Mouse (Mus musculus) liver (tissue): ENCODE data around the gene Tmem119.

Experiments used
- DNase-seq: peaks from one replicate; pipeline ENCODE4 v3.0.0-alpha.2; 2020; ENCODE audit warnings: mixed read lengths

Tmem119 gene

DNA sequence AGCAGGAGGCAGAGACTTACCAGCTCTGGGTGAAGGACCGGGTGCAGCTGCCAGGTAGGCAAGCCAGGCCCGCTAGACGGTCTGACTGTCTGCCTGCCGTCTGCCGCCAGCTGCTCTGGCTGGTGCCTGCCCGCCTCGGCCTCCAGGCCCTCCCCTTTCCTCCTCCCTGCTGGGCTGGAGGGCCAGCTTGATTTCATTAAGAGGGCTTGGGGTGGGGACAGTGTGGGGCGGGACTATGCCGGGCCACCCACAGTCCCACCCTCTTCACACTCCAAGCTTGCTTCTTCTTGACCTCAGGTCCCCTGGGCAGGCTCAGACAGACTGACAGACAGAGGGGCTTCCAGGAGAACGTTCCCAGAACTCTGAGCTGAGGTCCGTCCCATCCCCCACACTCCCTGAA, at the start of gene Tmem119:
Gene Tmem119 (minus strand): TSS at position 237 of the 400 bp plus-strand sequence.
- peak; percentile 64 for DNase-seq

DNA sequence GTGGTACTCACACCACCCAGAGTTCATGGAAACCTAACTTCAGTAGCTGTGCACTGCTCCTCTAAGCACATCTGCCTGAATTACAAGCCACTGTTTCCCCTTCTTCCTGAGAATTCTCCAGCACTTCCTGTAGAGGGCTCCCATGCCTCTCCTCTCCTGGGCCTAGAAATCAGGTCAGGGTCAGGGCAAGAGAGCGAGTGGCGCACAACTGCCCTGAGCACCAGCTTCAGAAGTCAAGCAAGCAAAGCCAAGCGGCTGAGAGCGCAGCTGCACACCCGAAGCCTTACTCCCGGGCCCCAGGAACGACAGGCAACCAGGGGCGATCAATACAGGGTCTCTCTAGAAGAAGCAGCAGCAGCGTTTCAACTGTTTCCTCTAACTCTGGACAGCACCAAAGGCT, 47.3 kb upstream of the Tmem119 start:
- DNase-seq = no peak

DNA sequence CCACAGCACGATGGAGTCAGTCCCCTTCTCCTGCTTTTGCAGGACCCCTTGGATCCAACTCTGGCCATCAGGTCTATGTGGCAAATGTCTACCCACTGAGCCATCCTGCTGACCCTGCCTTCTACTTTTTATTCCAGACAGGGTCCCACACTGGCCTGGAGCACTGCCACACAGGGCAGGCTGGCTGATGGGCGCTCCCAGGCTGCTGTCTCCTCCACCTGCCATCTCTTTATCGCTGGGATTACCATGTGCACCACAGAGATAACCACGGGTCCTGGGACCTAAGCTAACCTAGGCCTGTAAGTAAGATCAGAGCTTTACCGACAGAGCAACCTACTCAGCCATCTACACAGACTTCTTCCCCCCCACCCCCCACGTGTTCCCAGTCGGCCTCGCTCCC, 46.3 kb upstream of the Tmem119 start:
- peak; percentile 81 for DNase-seq

DNA sequence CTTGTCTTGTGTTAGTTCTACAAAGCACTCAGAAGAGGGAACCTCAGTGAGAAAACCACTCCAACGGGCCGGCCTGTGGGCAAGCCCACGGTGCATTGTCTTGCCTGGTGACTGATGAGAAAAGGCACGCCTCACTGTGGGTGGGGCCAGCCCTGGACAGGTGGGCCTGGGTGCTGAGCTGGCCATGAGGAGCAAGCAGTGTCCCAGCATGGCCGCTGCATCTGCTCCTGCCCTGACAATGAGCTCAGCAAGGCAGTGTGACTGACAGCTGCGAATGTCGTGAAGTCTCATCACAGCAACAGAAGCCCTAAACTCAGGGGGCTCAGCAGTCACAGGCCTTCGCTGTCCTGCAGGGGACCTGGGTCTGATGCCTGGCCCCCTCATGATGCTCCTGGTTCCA, 45.3 kb upstream of the Tmem119 start:
- DNase-seq = no peak

DNA sequence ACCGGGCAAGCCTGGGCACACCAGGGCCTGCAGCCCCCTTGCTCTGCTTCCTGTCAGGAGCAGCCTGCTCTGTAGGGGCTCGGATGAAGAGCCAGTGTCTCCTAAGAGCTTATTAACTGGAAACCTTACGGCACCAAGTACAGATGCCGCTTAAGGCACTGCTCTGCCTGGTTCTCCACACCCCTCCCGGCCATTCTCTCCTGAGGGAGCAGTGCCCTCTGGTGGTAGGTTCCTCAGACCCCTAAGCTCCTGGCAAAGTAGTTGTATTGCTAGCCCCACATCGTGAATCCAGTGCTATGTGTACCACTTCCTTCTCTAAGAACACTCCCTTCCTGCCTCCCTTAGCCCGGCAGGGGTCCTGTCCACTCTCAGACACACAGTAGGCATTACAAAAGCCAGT, 44.4 kb upstream of the Tmem119 start:
- DNase-seq = peak; percentile 73

DNA sequence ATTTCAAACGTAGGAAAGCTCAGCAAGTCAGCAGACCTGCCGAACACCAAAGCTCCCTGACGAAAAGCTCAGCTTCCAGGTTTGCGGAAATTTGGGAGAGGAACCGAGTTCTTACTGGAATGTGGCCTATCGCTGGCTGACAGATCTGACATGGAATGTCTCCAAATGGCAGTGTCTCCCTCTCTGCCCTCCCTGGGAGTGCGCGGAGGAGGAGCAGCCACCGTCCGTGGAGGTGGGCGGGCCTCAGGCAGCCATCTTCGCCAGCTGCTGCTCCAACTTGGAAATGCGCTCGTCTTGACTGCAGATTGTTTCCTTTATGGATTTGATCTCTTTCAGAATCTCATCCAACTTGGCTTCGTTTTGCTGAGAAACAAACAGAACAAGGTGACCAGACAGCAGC, 43.8 kb upstream of the Tmem119 start:
- no peak for DNase-seq

DNA sequence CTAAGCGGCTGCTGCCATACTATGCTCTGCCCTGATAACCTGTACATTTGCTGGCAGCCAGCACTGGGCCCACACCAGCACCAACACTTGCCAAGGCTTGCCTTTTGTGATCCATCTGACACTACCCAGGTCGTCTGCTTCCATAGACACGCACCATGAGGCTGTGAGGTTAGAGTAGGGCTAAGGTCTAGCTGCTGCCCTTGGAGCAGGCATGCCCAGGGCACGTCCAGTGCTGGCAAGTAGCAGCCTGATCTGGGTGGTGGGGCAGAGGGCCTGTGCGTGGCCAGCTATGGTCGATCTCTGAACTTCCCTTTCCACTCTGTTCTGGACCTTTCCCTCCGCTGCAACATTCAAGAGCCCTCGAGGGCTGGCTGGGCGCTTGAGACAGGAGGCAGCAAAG, 42.6 kb upstream of the Tmem119 start:
- DNase-seq = no peak

DNA sequence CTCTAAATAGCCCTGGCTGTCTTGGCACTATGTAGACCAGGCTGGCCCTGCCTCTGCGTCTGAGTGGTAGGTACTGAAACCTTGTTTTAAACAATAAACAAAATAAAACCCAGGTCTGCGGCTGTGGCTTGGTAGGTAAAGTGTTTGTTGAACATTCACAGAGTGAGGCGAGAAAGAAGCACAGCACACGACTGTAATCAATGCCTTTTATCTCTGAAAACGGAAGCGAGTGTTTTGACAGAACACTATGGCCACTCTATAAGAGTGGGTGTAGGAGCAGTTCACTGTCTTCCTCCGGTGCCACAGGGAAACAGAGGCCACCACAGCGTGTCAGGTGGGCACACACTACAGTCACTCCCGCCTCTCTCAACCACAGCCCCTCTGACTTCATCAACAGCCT, 41.9 kb upstream of the Tmem119 start:
- DNase-seq = no peak

DNA sequence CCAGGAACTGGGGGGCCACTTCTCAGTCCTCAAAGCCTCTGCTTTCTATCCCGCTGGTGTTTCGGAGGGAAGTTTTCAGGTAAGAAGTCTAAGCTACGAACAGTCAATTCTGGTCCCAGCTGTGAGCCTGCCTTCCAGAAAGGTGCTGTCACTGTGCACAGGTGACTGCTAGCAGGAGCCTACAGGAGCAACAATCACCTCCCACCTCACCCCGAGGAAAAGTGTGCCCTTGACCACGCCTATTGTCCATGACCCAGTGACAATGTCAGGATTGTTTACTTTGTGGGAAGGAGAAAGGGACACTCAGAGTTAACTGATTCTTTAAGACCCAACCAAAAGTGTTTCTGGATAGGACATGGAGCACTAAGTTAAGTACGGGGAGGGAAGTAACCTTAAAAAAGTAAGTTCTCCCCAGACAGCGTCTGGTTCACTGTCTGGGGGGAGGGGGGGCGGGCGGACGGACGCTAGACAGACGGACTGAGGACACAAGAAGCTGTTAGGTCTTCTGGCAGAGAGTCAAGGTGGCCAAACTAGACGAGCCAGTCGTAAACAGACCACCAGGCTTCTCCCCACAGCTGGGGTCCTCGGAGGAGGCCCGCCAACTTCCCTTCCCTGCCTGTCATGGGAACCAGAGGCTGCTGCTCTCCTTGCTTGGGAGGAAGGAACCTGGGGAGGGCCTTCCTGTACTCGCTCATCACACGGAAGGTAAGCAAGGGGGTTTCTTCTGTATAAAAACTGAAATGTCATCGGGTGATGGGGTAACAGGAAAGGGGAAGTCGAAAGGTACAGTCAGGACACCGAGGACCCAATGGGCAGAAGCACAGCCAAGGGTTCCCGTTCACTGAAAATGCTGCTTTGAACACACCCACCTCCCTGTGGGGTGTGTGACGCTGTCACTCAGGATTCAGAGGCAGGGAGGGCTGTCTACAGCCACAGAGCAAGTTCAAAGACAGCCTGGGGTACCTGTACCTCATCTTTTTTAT, 41.2 kb upstream of the Tmem119 start:
- no peak for DNase-seq

DNA sequence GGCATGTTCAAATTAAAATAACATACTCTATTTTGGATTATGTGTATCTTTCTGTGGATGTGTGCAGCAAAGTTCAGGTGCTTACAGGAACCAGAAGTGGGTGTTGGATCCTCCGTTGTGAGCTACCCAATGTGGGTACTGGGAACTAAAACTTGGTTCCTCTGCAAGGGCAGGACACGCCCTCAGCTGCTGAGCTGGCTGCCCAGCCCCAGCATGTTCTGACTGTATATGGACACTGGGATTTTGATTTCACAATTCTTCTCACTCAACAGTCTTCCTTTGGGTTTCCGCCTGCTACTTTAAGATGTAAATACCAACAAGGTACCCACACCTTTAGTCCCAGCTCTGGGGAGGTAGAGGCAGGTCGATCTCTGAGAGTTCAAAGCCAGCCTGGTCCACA, 40.1 kb upstream of the Tmem119 start:
- no peak for DNase-seq

DNA sequence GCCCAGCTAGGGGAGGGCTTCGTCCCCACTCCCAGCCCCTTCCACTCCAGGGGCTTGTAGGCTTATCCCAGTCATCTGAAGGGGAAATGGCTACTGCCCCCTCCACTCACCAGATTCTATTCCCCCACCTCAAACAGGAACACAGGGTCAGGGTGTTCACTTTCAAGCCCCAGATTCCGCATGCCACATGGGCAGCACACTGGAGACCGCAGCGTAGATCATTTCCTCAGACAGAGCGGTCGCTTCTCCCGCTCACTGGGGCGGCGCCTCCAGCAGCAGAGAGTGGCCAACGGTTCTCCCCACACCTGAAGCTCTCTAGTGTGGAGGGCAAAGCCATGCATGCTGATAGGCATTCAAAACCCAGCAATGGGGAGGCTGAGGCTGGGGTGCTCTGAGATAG, 36.6 kb upstream of the Tmem119 start:
- DNase-seq = no peak

DNA sequence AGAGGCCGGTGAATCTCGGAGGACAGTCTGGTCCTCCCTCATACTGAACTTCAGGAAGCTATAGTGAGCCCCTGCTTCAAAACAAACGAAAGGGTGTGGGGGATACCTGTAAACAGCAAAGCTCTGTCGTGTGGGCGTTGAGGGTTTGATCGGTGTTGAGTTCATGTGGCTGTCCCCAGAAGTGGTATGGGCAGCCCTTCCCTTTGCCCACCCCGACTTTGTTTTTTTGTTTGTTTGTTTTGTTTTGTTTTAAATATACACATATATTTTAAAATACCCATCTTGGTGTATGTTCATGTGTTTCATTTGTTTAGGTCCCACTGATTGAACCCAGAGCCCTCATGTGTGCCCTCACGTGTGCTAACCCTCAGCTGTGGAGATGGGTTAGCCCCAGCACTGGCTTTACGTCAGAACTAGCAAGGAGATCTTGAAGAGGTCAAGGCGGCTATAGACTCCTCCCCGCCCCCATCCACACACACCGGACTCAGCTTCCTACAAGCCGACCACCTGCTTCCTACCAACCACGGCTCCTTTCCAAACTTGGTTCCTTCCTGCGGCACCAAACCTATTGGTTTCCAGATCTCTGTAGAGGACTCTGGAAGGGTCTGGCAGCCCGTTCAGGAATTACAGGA, 33.1 kb upstream of the Tmem119 start:
- no peak for DNase-seq

DNA sequence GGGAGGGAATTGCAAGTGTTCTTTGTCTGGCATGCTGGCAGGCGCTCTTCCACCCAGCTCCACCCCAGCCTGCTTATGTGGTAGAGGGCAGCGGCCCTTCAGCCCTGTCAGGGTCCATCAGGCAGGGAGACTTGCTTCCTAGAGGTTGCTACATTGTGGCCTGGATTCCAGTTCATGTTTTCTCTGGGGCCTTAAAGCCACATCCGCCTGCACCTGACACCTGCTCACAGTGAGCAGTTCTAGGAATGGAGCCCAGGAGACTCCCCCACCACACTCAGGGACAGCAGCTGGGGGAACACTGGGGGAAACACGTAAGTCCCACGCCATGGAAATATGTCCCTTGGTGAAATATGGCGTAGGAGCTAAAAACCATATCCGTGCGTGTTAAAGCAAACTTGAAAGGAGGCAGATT, 32.2 kb upstream of the Tmem119 start, which contains the start of gene Selplg:
Gene Selplg (minus strand): TSS at position 155 of the 412 bp plus-strand sequence.
- no peak for DNase-seq

DNA sequence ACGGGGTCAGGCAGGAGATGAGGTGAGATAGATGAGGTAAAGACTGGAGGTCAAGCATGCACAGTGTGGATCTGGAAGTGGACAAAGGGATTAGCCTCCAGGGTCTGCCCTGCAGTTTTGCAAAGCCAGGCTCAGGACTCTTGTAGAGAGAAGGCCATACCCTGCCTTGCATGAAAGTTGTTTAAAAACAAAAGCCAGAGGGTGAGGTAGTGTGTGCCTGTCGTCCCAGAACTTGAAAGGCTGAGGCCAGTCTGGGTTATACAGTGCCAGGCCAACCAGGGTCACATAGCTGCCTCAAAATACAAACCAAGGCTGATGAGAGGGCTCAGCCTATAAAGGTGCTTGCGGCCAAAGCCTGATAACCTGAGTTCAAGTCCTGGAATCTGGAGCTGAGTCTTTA, 31.4 kb upstream of the Tmem119 start:
- no peak for DNase-seq

DNA sequence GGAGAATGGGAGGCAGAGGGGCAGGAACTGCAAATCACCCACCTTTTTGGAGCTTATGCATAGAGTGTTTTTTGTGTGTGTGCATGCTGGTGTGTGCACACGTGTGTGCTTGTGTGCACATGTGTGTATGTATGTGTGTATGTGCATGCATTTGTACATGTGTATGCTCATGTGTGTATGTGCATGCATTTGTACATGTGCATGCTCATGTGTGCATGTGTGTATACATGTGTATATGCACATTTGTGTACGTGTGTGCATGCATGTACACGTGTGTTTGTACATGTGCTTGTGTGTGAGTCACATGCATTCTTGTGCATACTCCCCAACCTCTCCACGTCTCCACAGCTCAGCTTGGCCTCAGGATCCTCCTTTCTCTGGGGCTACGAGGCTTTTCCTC, 30.5 kb upstream of the Tmem119 start:
- no peak for DNase-seq

DNA sequence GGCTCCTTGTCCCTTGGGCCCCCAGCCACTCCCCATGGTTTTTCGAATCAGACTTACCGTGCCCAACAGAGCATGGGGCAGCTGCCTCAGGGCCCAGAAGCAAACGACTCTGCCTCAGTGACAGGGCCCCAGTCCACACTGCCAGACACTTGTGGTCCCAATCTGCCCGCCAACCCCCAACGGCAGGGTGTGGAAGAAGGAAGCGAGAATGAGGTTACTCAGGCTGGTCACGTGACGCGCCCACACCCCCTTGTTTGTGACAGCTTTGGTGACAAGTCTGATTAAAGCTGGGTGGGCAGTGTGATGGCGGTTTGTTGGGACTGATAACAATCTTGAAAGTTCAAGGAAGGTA, 30.0 kb upstream of the Tmem119 start:
- peak; percentile 80 for DNase-seq

DNA sequence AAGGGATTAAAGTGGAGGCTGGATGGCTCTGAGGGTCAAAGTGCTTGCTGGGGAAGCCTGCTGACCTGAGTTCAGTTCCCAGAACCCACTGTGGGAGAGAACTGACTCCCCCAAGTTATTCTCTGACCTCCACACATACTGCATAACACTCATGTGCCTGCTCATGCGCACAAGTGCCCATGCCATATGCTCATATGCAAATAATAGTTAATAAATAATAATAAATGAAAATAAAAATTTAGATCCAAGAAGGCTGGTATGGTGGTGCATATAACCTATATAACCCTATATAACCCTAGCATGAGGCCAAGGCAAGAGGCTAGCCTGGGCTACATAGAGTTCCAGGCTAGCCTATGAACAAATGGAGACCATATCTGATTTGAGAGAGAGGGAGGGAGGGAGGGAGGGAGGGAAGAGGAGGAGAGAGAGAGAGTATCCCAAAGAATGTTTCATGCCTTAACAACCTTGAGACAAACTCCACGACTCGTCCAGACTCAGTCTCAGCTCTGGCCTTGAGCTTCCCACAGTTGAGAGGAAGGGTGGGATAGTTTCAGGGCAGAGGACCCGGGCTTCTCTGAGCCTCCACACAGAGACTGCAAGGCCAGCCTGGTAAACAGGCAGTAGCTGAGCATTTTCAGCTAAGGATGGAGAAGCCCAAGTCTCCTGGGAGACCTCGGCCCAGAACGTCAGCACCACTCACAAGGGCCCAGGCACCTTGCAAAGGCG, 29.4 kb upstream of the Tmem119 start:
- DNase-seq = no peak

DNA sequence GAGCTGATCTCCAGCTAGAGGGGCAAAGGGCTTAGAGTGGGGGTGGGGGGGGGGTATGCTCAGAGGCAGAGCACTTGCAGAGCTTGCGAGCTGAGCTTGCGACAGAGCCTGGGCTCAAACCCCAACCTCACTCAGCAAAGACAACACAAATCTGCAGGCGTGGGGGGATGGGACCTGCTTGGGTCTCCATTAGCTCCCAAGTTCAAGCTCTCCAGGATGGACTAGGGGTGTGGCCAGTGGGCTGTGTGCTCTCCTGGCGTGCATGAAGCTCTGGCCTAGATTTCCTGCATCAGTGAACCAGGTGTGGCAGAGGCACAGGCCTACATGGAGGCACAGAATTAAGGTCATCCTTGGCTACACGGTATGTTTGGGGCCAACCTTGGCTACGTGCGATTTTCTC, 28.2 kb upstream of the Tmem119 start:
- DNase-seq = peak; percentile 43

DNA sequence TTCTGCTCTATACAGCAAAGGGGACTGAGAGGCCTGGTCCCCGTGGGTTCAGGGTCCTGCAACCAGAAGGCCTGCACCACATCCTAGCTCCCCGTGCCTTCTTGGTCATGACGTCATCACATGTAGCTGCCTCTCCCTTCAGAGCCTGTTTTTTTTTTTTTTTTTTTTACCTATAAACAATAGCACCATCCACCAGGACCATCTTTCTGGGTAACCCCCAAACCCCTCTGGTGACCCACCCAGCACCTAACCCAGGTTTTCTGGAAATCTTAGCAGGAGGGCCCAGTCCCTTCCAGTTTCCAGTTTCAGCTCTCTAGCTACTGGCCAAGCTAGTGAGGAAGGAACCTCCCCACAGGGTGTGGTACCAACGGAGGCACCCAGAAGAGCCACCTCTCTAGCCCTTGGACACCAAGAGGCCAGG, 27.7 kb upstream of the Tmem119 start:
- no peak for DNase-seq

DNA sequence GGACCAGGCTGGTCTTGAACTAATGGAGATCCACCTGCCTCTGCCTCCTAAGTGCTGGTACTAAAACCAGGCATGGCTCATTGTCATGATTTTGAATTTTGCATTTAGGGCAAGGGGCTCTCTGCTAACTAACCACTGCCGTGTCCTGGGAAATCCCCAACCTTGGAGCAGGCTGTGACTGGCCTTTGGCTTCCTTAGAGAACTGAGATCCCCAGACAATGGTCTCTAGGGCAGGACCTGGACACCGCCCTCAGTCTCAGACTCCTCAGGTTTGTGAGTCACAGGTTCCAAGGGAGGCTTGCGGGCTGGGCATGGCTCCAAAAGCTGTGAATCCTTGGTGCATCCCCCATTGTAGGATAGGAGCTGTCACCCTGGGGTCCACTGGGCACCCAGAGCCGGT, 26.3 kb upstream of the Tmem119 start:
- no peak for DNase-seq

DNA sequence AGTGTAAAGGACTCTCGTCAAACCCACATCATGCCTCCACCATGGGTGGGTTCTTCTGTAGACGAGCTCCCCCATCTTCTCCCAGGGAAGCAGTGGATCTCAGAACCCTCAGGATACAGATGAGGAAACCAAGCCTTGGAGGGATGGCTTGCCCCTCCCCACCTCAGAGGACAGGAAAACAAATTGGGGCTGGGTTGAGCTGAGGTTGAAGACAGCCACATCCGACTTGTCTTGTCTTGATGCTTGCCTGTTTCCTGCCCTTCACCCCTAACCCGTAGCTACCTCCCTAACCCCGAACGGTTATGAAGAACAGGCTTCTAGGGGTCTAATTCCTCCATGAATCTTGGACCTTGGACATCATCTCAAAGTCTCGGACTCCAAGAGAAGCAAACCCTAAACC, 25.2 kb upstream of the Tmem119 start:
- no peak for DNase-seq

DNA sequence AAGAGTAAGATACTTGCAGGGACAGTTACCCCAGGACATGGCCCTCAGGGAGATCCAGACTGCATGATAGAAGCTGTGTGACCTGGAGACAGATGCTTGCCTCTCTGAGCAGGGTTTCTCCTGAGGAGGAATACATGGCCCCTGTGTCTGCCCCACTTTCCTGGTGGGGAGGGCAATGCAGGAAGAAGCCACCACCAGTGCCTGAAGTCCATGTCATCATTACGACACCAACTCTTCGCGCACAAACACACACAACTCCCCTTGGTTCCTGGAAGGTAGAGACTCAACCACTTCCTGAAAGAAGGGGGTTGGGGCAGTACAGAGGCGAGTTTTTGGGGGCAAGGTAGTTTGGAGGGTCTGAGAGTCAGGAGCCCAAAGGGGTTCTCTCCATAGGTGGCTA, 23.9 kb upstream of the Tmem119 start:
- no peak for DNase-seq

DNA sequence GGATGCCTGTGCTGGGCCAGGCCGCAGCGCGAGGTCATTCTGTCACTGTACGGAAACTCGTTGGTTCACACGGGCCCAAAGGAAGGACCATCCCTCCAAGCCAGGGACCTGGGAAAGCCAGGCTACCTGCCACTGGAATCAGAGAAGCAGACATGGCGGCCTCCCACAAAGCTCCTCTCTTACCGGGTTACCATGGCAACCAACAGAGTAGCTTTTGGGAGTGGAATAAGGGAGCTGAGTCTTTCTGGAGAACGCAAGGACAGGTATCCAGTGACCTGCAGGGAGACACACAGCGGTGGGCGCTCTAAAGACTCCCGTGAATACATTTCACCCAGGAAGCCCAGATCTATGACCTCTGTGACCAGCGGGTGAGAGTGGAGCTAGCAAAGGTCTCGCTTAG, 18.3 kb upstream of the Tmem119 start:
- no peak for DNase-seq
